Mouse (Mus musculus) forebrain, embryonic 11.5 days (tissue): ENCODE measurements around the gene Abcf3. TPM values are rescaled to one million over a fixed set of nuclear protein-coding genes. Genes with fewer than 3 reads are reported as not detected.
A peak's percentile ranks its signal among the peaks of the same experiment; 100 is the strongest.

Experiments
- ATAC-seq: fragments of 200-750 bp; cut with Nextera tagmentation; replicated peaks from 2 replicates; pipeline ENCODE4 v1.8.0; 2017; ENCODE audit warnings: moderate TSS enrichment; ENCODE audit not compliant: low FRiP score
- DNase-seq: peaks from one replicate; pipeline ENCODE4 v3.0.0-alpha.2; 2017; ENCODE audit warnings: low spot score
- H3K27ac ChIP-seq: fragments of 300-500 bp; sonication (generic); 2 replicates; pipeline ENCODE4 v1.5.1; 2014; ENCODE audit warnings: low read depth, low read length
- H3K27me3 ChIP-seq: fragments of 300-500 bp; sonication (generic); 2 replicates; pipeline ENCODE4 v1.6.1; 2014; ENCODE audit warnings: mild to moderate bottlenecking, low read length, mixed read lengths; ENCODE audit not compliant: control insufficient read depth, insufficient read depth
- H3K36me3 ChIP-seq: fragments of 300-500 bp; sonication (generic); 2 replicates; pipeline ENCODE4 v1.6.1; 2014; ENCODE audit warnings: mild to moderate bottlenecking, low read length, moderate library complexity, mixed read lengths; ENCODE audit not compliant: control insufficient read depth, insufficient read depth
- H3K4me1 ChIP-seq: fragments of 300-500 bp; sonication (generic); replicated peaks from 2 replicates; pipeline ENCODE4 v1.6.1; 2014; ENCODE audit warnings: low read length, mixed read lengths; ENCODE audit not compliant: control insufficient read depth, insufficient read depth
- H3K4me2 ChIP-seq: fragments of 300-500 bp; sonication (generic); 2 replicates; pipeline ENCODE4 v1.6.1; 2014; ENCODE audit warnings: low read depth, mild to moderate bottlenecking, low read length, moderate library complexity, mixed read lengths; ENCODE audit not compliant: severe bottlenecking
- H3K4me3 ChIP-seq: fragments of 300-500 bp; sonication (generic); 2 replicates; pipeline ENCODE4 v1.5.1; 2014; ENCODE audit warnings: low read depth, low read length
- H3K9ac ChIP-seq: fragments of 300-500 bp; sonication (generic); 2 replicates; pipeline ENCODE4 v1.6.1; 2014; ENCODE audit warnings: low read length
- H3K9me3 ChIP-seq: fragments of 300-500 bp; sonication (generic); 2 replicates; pipeline ENCODE4 v1.6.1; 2016; ENCODE audit warnings: low read length, mixed read lengths; ENCODE audit not compliant: control insufficient read depth
- WGBS: fragments of 180-500 bp; shearing (Covaris S2); extraction: QIAGEN DNeasy Blood & Tissue Kit; methylation state at CpG from one replicate; pipeline ENCODE4 v1.1.7; 2014; 5-methylcytosine and 5-hydroxymethylcytosine counted together
- polyA plus RNA-seq: library from polyadenylated mRNA; unstranded; fragments of >200 nt; fragmentation: Nextera tagmentation; extraction: Ambion mirVana; gene quantifications from 2 replicates; pipeline ENCODE4 v1.2.1, GENCODE M21; 2014

The Abcf3 gene
- polyA plus RNA-seq, 1 experiment from 2014 or later = 55.9 TPM

DNA sequence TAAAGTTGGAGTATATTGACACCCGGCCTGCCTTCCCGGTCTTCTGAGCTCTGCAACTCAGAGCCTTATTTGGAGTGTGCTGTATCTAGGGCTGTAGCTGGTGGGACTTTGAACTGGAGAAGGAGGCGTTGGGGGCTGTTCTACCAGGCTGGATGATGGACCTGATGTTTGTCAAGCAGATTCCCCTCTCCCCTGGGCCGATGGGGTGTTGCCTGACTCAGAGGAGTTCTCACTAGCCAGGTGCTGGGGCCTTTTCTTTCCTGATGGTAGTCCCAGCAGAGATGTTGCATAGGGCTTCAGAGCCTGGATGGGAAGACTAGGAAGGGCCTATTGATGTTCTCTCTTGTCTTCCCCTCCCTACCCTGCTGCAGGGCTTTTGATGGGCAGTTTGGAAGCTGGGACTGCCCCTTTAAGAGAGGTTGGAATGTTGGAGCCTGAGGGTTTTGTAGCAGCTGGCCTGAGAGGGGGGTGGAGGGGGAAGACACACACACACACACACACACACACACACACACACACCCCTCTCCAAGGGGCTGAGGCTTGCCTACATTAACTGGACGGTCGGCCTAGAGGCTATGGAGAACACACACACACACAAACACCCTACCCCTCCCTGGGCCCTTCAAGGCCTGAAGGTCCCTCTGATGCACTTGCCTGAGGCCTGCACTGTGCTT lies 30.5 kb upstream of the Abcf3 start:
- under 1% methylated on average over 6 of the region's 6 CpGs for WGBS
- no peaks in the 10 kb centered on the region for H3K9me3 ChIP-seq
- DNase-seq (peak; percentile 80), ATAC-seq (peak; percentile 64)
- peak overlapping the region; percentile 84; the same call in 1 of the 2 replicates for H3K27ac ChIP-seq
- H3K36me3 ChIP-seq = no peaks in the 10 kb centered on the region
- H3K4me1 ChIP-seq = peaks cover 6% of the 10 kb centered on the region; the same call in 1 of the 2 replicates
- no peaks in the 10 kb centered on the region for H3K27me3 ChIP-seq
- peak overlapping the region; percentile 97 for H3K9ac ChIP-seq
- peak overlapping the region; percentile 68 for H3K4me2 ChIP-seq
- H3K4me3 ChIP-seq = peak overlapping the region; percentile 92

GRCm38 (mm10) chr16:20523886-20524285 lies 24.5 kb upstream of the Abcf3 start:
- Histone ChIP-seq H3K4me2 (no peak overlapping the region), H3K4me3 (no peak overlapping the region), H3K9ac (no peak overlapping the region), H3K4me1 (no peaks in the 10 kb centered on the region), H3K27me3 (no peaks in the 10 kb centered on the region), H3K27ac (no peak overlapping the region), H3K36me3 (peaks cover 23% of the 10 kb centered on the region), H3K9me3 (no peaks in the 10 kb centered on the region)
- no peak for ATAC-seq
- WGBS = 83% methylated on average over 10 of the region's 10 CpGs
- no peak for DNase-seq

GRCm38 (mm10) chr16:20528779-20529178 lies 19.6 kb upstream of the Abcf3 start:
- 0 out of 2 replicates have a peak overlapping the region, but pooled peaks have one; percentile 15 for H3K27ac ChIP-seq
- no peak for DNase-seq
- H3K4me3 ChIP-seq = no peak overlapping the region
- H3K27me3 ChIP-seq = no peaks in the 10 kb centered on the region
- no peak for ATAC-seq
- no peaks in the 10 kb centered on the region for H3K4me1 ChIP-seq
- H3K36me3 ChIP-seq = peaks cover 32% of the 10 kb centered on the region
- no peaks in the 10 kb centered on the region for H3K9me3 ChIP-seq
- WGBS = 91% methylated on average over 5 of the region's 5 CpGs
- no peak overlapping the region for H3K9ac ChIP-seq
- H3K4me2 ChIP-seq = no peak overlapping the region

DNA sequence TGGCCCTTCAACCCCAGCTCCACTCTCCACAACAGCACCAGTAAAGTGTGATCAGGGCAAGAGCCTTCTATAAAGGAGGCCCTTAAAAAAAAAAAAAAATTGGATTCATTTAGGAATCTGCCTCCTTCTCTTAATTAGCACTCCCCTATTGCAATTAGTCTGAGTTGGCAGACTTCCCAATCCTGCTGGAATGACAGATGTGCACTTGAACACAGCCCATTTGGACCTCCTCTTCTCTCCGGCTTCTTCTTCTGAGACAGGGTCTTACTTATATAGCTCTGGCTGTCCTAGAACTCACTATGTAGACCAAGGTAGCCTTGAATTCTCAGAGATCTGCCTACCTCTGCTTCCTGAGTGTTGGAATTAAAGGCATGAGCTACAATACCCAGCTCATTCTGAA lies 19.0 kb upstream of the Abcf3 start:
- DNase-seq (no peak), ATAC-seq (no peak)
- Histone ChIP-seq H3K9me3 (no peaks in the 10 kb centered on the region), H3K9ac (no peak overlapping the region), H3K4me2 (no peak overlapping the region), H3K27ac (no peak overlapping the region), H3K4me1 (no peaks in the 10 kb centered on the region), H3K27me3 (no peaks in the 10 kb centered on the region), H3K4me3 (no peak overlapping the region), H3K36me3 (peaks cover 28% of the 10 kb centered on the region)
- 89% methylated on average over 1 of the region's 1 CpGs for WGBS

- ATAC-seq (no peak), DNase-seq (no peak)
- H3K9me3 ChIP-seq = no peaks in the 10 kb centered on the region
- H3K4me1 ChIP-seq = peaks cover under 1% of the 10 kb centered on the region; the same call in 1 of the 2 replicates
- H3K27ac ChIP-seq = no peak overlapping the region
- H3K4me3 ChIP-seq = no peak overlapping the region
- WGBS = 95% methylated on average over 20 of the region's 20 CpGs
- no peaks in the 10 kb centered on the region for H3K27me3 ChIP-seq
- H3K9ac ChIP-seq = no peak overlapping the region
- no peak overlapping the region for H3K4me2 ChIP-seq
- peaks cover 26% of the 10 kb centered on the region for H3K36me3 ChIP-seq
Measured at GRCm38 (mm10) chr16:20530941-20531340, 17.4 kb upstream of the Abcf3 start.

DNA sequence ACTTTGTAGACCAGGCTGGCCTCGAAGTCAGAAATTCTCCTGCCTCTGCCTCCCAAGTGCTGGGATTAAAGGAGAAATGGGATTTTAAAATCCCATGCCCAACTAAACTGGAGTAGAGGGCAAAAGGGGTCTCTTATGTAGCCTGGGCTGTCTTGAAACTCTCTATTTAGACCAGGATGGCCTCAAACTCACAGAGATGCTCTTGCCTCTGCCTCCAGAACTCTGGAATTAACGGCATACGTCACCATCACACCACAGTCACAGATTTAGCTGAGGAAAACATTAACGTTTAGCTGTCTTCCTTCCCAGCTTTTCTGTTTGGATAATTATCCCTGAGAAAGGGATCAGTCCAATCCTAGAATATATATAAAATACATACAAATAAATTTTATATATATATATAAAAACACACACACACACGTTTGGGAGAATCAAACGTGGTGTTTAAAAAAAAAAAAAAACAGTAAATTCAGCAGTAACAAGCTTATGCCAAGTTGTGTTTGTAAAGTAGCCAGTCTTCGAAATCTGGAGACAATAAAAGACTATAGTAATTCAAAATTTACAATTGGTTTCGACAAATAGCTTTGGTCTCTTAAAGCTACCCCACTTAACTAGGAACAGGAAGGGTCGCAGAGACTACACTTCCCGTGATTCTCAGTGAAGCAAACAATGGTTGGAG lies 13.6 kb upstream of the Abcf3 start:
- Histone ChIP-seq H3K4me3 (no peak overlapping the region), H3K9me3 (no peaks in the 10 kb centered on the region), H3K4me1 (peaks cover 19% of the 10 kb centered on the region; the same call in 1 of the 2 replicates), H3K9ac (no peak overlapping the region), H3K27ac (no peak overlapping the region), H3K27me3 (no peaks in the 10 kb centered on the region), H3K36me3 (peaks cover 10% of the 10 kb centered on the region; the same call in 1 of the 2 replicates), H3K4me2 (no peak overlapping the region)
- ATAC-seq = no peak
- 51% methylated on average over 10 of the region's 10 CpGs for WGBS
- no peak for DNase-seq

DNA sequence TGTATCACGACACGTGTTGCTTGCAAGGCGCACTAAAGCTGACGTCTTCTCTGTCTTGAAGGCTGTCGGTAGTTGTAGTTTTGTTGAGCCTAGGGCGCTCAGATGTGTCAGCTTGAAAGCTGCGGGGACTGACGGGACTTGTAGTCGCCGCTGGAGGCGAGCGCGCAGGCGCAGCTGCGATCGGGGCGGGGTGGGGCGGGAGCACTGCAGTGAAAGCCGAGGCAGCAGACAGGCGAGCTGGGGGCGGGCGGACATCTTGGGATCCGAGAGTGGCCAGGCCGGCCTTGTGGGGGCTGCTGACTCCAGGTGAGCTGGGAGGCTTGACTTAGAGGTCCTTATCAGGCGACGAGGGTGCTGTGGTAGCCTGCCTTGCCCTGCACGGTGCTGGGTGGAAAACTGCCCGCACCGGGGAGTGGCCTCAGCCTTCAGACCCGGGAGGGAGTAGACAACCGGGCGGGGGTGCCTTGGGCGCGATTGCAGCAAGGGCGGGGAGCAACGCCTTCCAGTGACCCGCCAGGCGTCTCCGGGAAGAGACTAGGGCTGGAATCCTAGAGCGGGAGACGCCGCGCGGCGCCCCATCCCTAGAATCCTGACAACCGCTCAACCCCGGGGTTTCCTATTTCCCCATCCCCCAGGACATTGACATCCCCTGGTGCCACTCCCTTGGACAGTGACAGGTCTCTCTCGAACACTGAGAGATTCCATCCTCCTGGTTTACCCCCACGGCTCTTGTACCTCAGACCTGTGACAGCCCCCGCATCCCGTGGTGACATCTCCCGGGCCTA lies 12.9 kb upstream of the Abcf3 start, which contains the start of gene Ap2m1:
Gene Ap2m1, plus strand, starts transcription at position 183 of the 785 bp plus-strand sequence.
- H3K36me3 ChIP-seq = peaks cover 10% of the 10 kb centered on the region; the same call in 1 of the 2 replicates
- H3K27ac ChIP-seq = peak within 1 kb of the TSS; percentile 68

GRCm38 (mm10) chr16:20536081-20536665 lies 12.2 kb upstream of the Abcf3 start:
- Histone ChIP-seq H3K4me1 (peaks cover 19% of the 10 kb centered on the region; the same call in 1 of the 2 replicates), H3K9me3 (no peaks in the 10 kb centered on the region), H3K36me3 (peaks cover 6% of the 10 kb centered on the region; the same call in 1 of the 2 replicates), H3K9ac (peak overlapping the region; percentile 94), H3K4me3 (peak overlapping the region; percentile 88), H3K27ac (no peak overlapping the region), H3K4me2 (peak overlapping the region; percentile 90), H3K27me3 (no peaks in the 10 kb centered on the region)
- 33% methylated on average over 9 of the region's 9 CpGs for WGBS
- DNase-seq = no peak
- no peak for ATAC-seq

More for the DNA sequence above, 12.9 kb upstream of the Abcf3 start, which contains the start of gene Ap2m1:
- Histone ChIP-seq H3K27me3 (no peaks in the 10 kb centered on the region), H3K9ac (peak within 1 kb of the TSS; percentile 94), H3K4me1 (peaks cover 19% of the 10 kb centered on the region; the same call in 1 of the 2 replicates), H3K9me3 (no peaks in the 10 kb centered on the region), H3K4me3 (peak within 1 kb of the TSS; percentile 88), H3K4me2 (peak within 1 kb of the TSS; percentile 90)
- under 1% methylated on average over 52 of the region's 52 CpGs for WGBS
- DNase-seq (peak; percentile 98), ATAC-seq (peak; percentile 97)
